Mouse (Mus musculus) hindbrain, embryonic 15.5 days (tissue): ENCODE results near the gene Gm5938. TPM values are rescaled to one million over a fixed set of nuclear protein-coding genes. Genes with fewer than 3 reads are reported as not detected.

Source experiments
- ATAC-seq: fragments of 200-750 bp; cut with Nextera tagmentation; 2 replicates; pipeline ENCODE4 v1.8.0; 2017; ENCODE audit warnings: low read depth, moderate number of reproducible peaks, moderate TSS enrichment; ENCODE audit not compliant: low FRiP score
- H3K27ac ChIP-seq: fragments of 300-500 bp; sonication (generic); replicated peaks from 2 replicates; pipeline ENCODE4 v1.5.1; 2015; ENCODE audit warnings: mild to moderate bottlenecking, inconsistent platforms
- H3K27me3 ChIP-seq: fragments of 300-500 bp; sonication (generic); 2 replicates; pipeline ENCODE4 v1.6.1; 2015; ENCODE audit warnings: control low read depth, inconsistent platforms
- H3K36me3 ChIP-seq: fragments of 300-500 bp; sonication (generic); 2 replicates; pipeline ENCODE4 v1.6.1; 2015; ENCODE audit warnings: control low read depth, inconsistent platforms
- H3K4me1 ChIP-seq: fragments of 300-500 bp; sonication (generic); replicated peaks from 2 replicates; pipeline ENCODE4 v1.6.1; 2015; ENCODE audit warnings: control low read depth, inconsistent platforms
- H3K4me2 ChIP-seq: fragments of 300-500 bp; sonication (generic); 2 replicates; pipeline ENCODE4 v1.6.1; 2015; ENCODE audit warnings: moderate library complexity, mild to moderate bottlenecking, inconsistent platforms
- H3K4me3 ChIP-seq: fragments of 300-500 bp; sonication (generic); 2 replicates; pipeline ENCODE4 v1.5.1; 2015; ENCODE audit warnings: mild to moderate bottlenecking, inconsistent platforms
- H3K9ac ChIP-seq: fragments of 300-500 bp; sonication (generic); 2 replicates; pipeline ENCODE4 v1.6.1; 2015; ENCODE audit warnings: inconsistent platforms
- H3K9me3 ChIP-seq: fragments of 300-500 bp; sonication (generic); 2 replicates; pipeline ENCODE4 v1.6.1; 2016; ENCODE audit warnings: control low read depth, inconsistent platforms
- WGBS: fragments of 180-500 bp; shearing (Covaris S2); methylation state at CpG from one replicate; pipeline ENCODE4 v1.1.7; 2015; 5-methylcytosine and 5-hydroxymethylcytosine counted together
- polyA plus RNA-seq: library from polyadenylated mRNA; unstranded; fragments of >200 nt; fragmentation: Nextera tagmentation; extraction: Ambion mirVana; gene quantifications from 2 replicates; pipeline ENCODE4 v1.2.1, GENCODE M21; 2015

Gene Gm5938
- polyA plus RNA-seq: not detected in 2 replicates

GRCm38 (mm10) chrX:78125167-78125566, at the start of gene Gm5938:
Gene Gm5938, plus strand, starts transcription at chrX:78125467.
- H3K4me1 ChIP-seq: no peaks in the 10 kb centered on the region
- no peaks in the 10 kb centered on the region for H3K36me3 ChIP-seq
- H3K27me3 ChIP-seq: no peaks in the 10 kb centered on the region
- H3K27ac ChIP-seq: no peak within 1 kb of the TSS
- H3K4me2 ChIP-seq: no peak within 1 kb of the TSS
- H3K9me3 ChIP-seq: no peaks in the 10 kb centered on the region
- ATAC-seq: no peak
- WGBS: 64% methylated on average over 1 of the region's 1 CpGs
- H3K9ac ChIP-seq: no peak within 1 kb of the TSS
- no peak within 1 kb of the TSS for H3K4me3 ChIP-seq

- H3K9me3 ChIP-seq: no peaks in the 10 kb centered on the region
- no peak within 1 kb of the TSS for H3K4me2 ChIP-seq
- no peaks in the 10 kb centered on the region for H3K4me1 ChIP-seq
- ATAC-seq: no peak
- no peaks in the 10 kb centered on the region for H3K27me3 ChIP-seq
- no peaks in the 10 kb centered on the region for H3K36me3 ChIP-seq
- H3K27ac ChIP-seq: no peak within 1 kb of the TSS
- no peak within 1 kb of the TSS for H3K4me3 ChIP-seq
- H3K9ac ChIP-seq: no peak within 1 kb of the TSS
Observed at GRCm38 (mm10) chrX:78091274-78091673, 34.0 kb upstream of the Gm5938 start, which contains the start of gene Obp1a. Gene Obp1a, minus strand, starts transcription at chrX:78091374.

Other genes with a start within 250 kb of the Gm5938 start
- not detected in 2 replicates for gene 5430402E10Rik, start 200.4 kb upstream of the Gm5938 start, polyA plus RNA-seq
- gene Obp1a, start 34.1 kb upstream of the Gm5938 start, polyA plus RNA-seq: not detected in 2 replicates
- not detected in 2 replicates for gene Obp1b, start 61.3 kb downstream of the Gm5938 start, polyA plus RNA-seq
- gene Gm14743, start 120.5 kb downstream of the Gm5938 start, polyA plus RNA-seq: not detected in 2 replicates
- not detected in 2 replicates for gene 4930480E11Rik, start 244.2 kb downstream of the Gm5938 start, polyA plus RNA-seq